In the genomic region with DNA sequence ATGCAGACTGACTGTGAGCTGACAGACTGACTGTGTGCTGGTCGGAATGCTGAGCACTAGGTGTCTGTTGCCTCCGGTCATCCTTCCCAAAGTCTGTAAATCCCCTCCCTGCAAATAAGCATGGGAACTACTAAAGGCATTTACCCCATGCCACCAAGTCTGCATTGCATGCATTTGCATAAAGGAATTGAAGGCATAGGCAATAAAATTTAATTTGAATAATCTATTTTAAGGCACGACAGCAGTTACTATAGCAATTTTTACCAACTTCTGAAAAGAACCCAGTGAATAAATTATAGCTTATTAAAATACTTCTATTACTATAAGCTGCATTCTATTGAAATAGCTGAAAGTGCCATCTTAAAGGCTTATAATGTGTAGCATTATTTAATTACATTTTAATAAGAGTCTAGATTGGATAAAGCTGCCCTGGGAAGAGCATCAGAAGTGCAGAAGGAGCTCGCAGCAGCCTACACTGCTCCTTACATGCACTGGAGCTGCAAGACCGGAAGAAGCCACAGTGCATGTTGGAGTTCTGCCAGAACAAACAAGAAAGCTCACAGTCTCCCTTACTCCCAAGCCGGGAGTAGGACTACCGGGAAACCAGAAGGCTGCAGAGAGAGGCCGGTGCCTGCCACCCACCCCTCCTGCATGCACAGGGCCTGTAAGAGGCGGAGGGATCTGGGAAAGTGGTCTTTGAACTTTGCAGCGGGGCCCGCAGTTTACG, we compare ENCODE assay signal across 9 mouse cellular contexts. TPM values are rescaled to one million over a fixed set of nuclear protein-coding genes. Genes with fewer than 3 reads are reported as not detected.
DNase-seq lines count a peak whose midpoint lies in the region; ATAC-seq and TF ChIP-seq lines count a peak whose summit lies in the region.
"Had no signal": no experiment of that assay in that cellular context is flagged by ENCODE, and none has a peak within 500 bp of the region (broad histone marks: within the 10 kb centered on the region; RNA-seq: fewer than 3 reads in every experiment).

No protein-coding gene starts in this region.

- H3K9me3 ChIP-seq in heart, embryonic 14.5 days (ENCODE audit: control insufficient read depth, low read length): no peaks in the 10 kb centered on the region
- no peaks in the 10 kb centered on the region for H3K9me3 ChIP-seq in forebrain, postnatal 0 days (ENCODE audit: low read length)
- no peaks in the 10 kb centered on the region for H3K9me3 ChIP-seq in limb, embryonic 10.5 days (replicated peaks)
- 0 out of 2 replicates have a peak, but pooled peaks cover 2% of the 10 kb centered on the region for H3K9me3 ChIP-seq in neural tube, embryonic 13.5 days

- H3K4me1 ChIP-seq in heart, embryonic 14.5 days (ENCODE audit: control insufficient read depth in 2 of 2, insufficient read depth in 2 of 2, low read length in 2 of 2): peaks cover 14 to 22% of the 10 kb centered on the region in 2 experiments
- peaks cover 14% of the 10 kb centered on the region for H3K4me1 ChIP-seq in forebrain, postnatal 0 days (ENCODE audit: insufficient read depth)
- H3K4me1 ChIP-seq in limb, embryonic 10.5 days: peaks cover 14% of the 10 kb centered on the region; the same call in 1 of the 2 replicates
- H3K4me1 ChIP-seq in neural tube, embryonic 13.5 days (replicated peaks): peaks cover 9% of the 10 kb centered on the region

- peak overlapping the region; percentile 48; the same call in 1 of the 2 replicates for H3K9ac ChIP-seq in heart, embryonic 14.5 days (ENCODE audit: low read length)
- no peak overlapping the region for H3K9ac ChIP-seq in forebrain, postnatal 0 days
- no peak overlapping the region for H3K9ac ChIP-seq in neural tube, embryonic 13.5 days

- peak; percentile 23; the same call in 1 of the 2 replicates for ATAC-seq in heart, embryonic 14.5 days (ENCODE audit: insufficient number of reproducible peaks, insufficient read depth, low FRiP score, low read depth)
- peak; percentile 88 for ATAC-seq in forebrain, postnatal 0 days
- ATAC-seq in neural tube, embryonic 13.5 days (ENCODE audit: low read depth): peak; percentile 87

- 36% methylated on average over 12 of the region's 12 CpGs for WGBS in heart, embryonic 14.5 days
- WGBS in forebrain, postnatal 0 days: 45% methylated on average over 12 of the region's 12 CpGs
- WGBS in limb, embryonic 10.5 days: 52% methylated on average over 12 of the region's 12 CpGs
- 46% methylated on average over 12 of the region's 12 CpGs for WGBS in neural tube, embryonic 13.5 days

- H3K36me3 ChIP-seq in heart, embryonic 14.5 days (ENCODE audit: control insufficient read depth, insufficient read depth, low read length): no peaks in the 10 kb centered on the region
- no peaks in the 10 kb centered on the region for H3K36me3 ChIP-seq in forebrain, postnatal 0 days (ENCODE audit: insufficient read depth)
- no peaks in the 10 kb centered on the region for H3K36me3 ChIP-seq in limb, embryonic 10.5 days
- H3K36me3 ChIP-seq in neural tube, embryonic 13.5 days: no peaks in the 10 kb centered on the region

- H3K4me3 ChIP-seq in heart, embryonic 14.5 days (ENCODE audit: control insufficient read depth in 1 of 2, insufficient read depth in 1 of 2, low read depth in 1 of 2, low read length in 2 of 2): no peak overlapping the region
- no peak overlapping the region for H3K4me3 ChIP-seq in forebrain, postnatal 0 days (ENCODE audit: low read depth, low read length)
- H3K4me3 ChIP-seq in limb, embryonic 10.5 days: no peak overlapping the region
- no peak overlapping the region for H3K4me3 ChIP-seq in neural tube, embryonic 13.5 days

- H3K4me2 ChIP-seq in heart, embryonic 14.5 days (ENCODE audit: low read length): peak overlapping the region; percentile 13; the same call in 1 of the 2 replicates
- H3K4me2 ChIP-seq in forebrain, postnatal 0 days (ENCODE audit: low read depth): peak overlapping the region; percentile 8; the same call in 1 of the 2 replicates
- H3K4me2 ChIP-seq in neural tube, embryonic 13.5 days: peak overlapping the region; percentile 39

- TF ChIP-seq CTCF in forebrain, postnatal 0 days (IDR thresholded peaks at IDR 0.05; ENCODE audit: low read depth): no peak

- DNase-seq in heart, adult 8-10 months (ENCODE audit: low spot score): no peak
- peak; percentile 67 for DNase-seq in forebrain, postnatal 0 days
- no peak for DNase-seq in limb, embryonic 10.5 days (ENCODE audit: low spot score)
- no peak for DNase-seq in right cerebral cortex, postnatal 4 days
- DNase-seq in layer of hippocampus, postnatal 36 days: no peak
- no peak for DNase-seq in thymus, postnatal 25 days

- H3K27me3 ChIP-seq in heart, embryonic 14.5 days (ENCODE audit: control insufficient read depth, insufficient read depth, low read length): no peaks in the 10 kb centered on the region
- no peaks in the 10 kb centered on the region for H3K27me3 ChIP-seq in forebrain, postnatal 0 days (ENCODE audit: insufficient read depth, low read length)
- H3K27me3 ChIP-seq in limb, embryonic 10.5 days (ENCODE audit: low read depth, poor library complexity, severe bottlenecking): no peaks in the 10 kb centered on the region
- H3K27me3 ChIP-seq in neural tube, embryonic 13.5 days: no peaks in the 10 kb centered on the region
- H3K27me3 ChIP-seq: Patski had no signal

- peak overlapping the region; percentile 96 for H3K27ac ChIP-seq in heart, embryonic 14.5 days (replicated peaks in 1 of 2; ENCODE audit: control insufficient read depth in 1 of 2, insufficient read depth in 1 of 2, low read depth in 2 of 2, low read length in 2 of 2)
- H3K27ac ChIP-seq in forebrain, postnatal 0 days (ENCODE audit: low read depth, low read length): peak overlapping the region; percentile 82
- peak overlapping the region; percentile 66 for H3K27ac ChIP-seq in limb, embryonic 10.5 days
- H3K27ac ChIP-seq in neural tube, embryonic 13.5 days (replicated peaks): peak overlapping the region; percentile 52; the same call in 1 of the 2 replicates

RNA-seq across cellular contexts. Expression of a gene that starts 58.3 kb away (rescaled TPM):
- 230 and 232 TPM in 2 replicates for polyA plus RNA-seq in heart, embryonic 14.5 days (2014; fragmentation: Nextera tagmentation; extraction: Ambion mirVana)
- 1,000 to 10,000 TPM; 1,494 to 1,679 (median 1,556) TPM for total RNA-seq in heart, adult 8-10 months (2022)
- total RNA-seq in forebrain, postnatal 0 days (2014; rRNA removed): 0.14 and 0.15 TPM in 2 replicates
- polyA plus RNA-seq in forebrain, postnatal 0 days (2015; fragmentation: Nextera tagmentation; extraction: Ambion mirVana): not detected in 2 replicates
- 0.11 TPM in 1 of 2 replicates, not detected in the other for polyA plus RNA-seq in limb, embryonic 10.5 days (2016; fragmentation: Nextera tagmentation; extraction: Ambion mirVana)
- polyA plus RNA-seq in neural tube, embryonic 13.5 days (2015; fragmentation: Nextera tagmentation; extraction: Ambion mirVana): 0.81 and 3.4 TPM in 2 replicates
- total RNA-seq in layer of hippocampus, postnatal 36 days (2021): under 1 TPM; 0.76 to 0.77 TPM

Comparison
In these comparisons a context has a peak if more than half of its experiments do, and no peak if none do; other contexts are left out.
1. ATAC-seq: peak in every context shown above with its lines; median percentile 88 in forebrain, postnatal 0 days; 87 in neural tube, embryonic 13.5 days; 23 in heart, embryonic 14.5 days.
2. RNA of a gene that starts 58.3 kb away (polyA plus RNA-seq): 230 to 232 TPM in heart, embryonic 14.5 days; 0.81 to 3.4 TPM in neural tube, embryonic 13.5 days, 0.11 TPM in limb, embryonic 10.5 days and not detected in forebrain, postnatal 0 days; every median in the first group is over 10 times any median in the second.
3. Peak in every context shown above with its lines, with median percentiles within 50 percentile points of each other: H3K27ac ChIP-seq and H3K4me2 ChIP-seq.